Mouse (Mus musculus): Measurements from ENCODE around the gene Elf5. TPM values are rescaled to one million over a fixed set of nuclear protein-coding genes. Genes with fewer than 3 reads are reported as not detected.

Gene Elf5
- polyA plus RNA-seq, 1 experiment from 2014 or later = not detected

DNA sequence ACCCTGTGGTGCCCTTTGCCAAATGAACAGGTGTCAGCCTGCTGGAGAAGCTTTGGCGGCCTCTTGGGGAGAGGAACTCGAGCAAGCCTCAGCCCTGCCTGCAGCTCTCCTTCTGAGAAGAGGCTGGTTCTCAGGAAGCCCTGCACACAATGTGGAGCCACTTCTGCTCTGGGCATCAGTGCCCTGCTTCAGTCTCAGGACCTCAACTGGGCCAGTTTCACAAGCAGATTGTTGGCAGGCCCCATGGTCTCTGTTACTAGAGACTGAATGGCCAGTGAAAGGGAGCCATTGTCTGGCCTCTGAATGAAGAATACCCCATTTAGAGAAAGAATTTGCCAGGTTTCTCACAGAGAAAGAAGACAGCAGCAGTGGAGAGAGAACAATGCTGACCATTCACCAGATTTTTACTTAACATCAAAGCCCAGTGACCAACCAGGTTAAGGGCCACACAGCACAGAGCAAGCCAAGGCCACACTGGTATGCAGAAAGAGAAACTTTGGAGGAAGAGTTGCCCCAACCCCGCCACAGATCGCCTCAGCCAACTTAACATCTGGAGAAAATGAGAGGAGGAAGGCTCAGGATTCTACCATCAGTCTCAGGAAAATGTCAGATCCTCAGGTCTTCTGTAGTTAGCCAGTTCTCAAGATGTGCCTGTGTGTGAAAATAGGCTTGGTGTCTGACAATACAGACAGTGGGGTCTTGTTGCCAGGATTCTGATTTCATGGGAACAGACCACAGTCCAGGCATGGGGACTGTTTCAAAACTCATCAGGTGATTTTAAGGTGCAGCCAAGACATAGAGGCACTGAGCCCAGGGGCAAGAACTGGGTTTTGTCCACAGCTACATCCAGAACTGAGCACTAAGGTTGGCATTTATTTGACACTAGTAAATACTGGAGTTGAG is 21.2 kb upstream of the Elf5 start:
- no peak for DNase-seq
- H3K27me3 ChIP-seq (ENCODE audit: insufficient read depth, low read length) = no peaks in the 10 kb centered on the region
- no peak overlapping the region for H3K4me3 ChIP-seq (ENCODE audit: low read depth, low read length)
- H3K36me3 ChIP-seq (replicated peaks; ENCODE audit: insufficient read depth, low read length) = no peaks in the 10 kb centered on the region
- ATAC-seq = no peak
- H3K4me1 ChIP-seq (ENCODE audit: insufficient read depth) = no peaks in the 10 kb centered on the region
- no peak overlapping the region for H3K9ac ChIP-seq (replicated peaks)
- H3K27ac ChIP-seq (ENCODE audit: low read depth) = no peak overlapping the region
- peaks cover 3% of the 10 kb centered on the region; the same call in 1 of the 2 replicates for H3K9me3 ChIP-seq (ENCODE audit: low read length)
- H3K4me2 ChIP-seq (ENCODE audit: low read depth, low read length) = no peak overlapping the region
- no peak for TF ChIP-seq CTCF (IDR thresholded peaks at IDR 0.05; ENCODE audit: low read depth)
- no peak for TF ChIP-seq EP300 (IDR thresholded peaks at IDR 0.05; ENCODE audit: low read depth)
- 49% methylated on average over 4 of the region's 4 CpGs for WGBS (ENCODE audit: insufficient replicate concordance)

DNA sequence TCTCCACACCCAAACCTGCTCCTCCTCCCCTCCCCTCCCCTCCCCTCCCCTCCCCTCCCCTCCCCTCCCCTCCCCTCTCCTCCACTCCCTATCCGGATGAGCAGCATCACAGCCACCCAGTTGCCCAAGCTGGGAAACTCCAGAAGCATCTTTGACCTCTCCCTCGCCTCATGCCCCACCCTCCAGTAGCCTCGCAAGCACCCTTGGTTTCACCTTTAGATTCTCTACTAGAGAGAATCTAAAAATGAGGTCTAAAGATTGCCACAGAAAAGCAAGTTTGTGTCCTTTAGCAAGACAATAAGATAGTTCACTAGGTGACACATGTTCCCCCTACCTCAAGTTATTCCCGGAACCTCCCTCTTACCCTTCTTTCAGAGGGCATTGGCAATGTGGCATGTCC is 19.9 kb upstream of the Elf5 start:
- DNase-seq (no peak), ATAC-seq (no peak)
- Histone ChIP-seq H3K9me3 (ENCODE audit: low read length) (peaks cover 3% of the 10 kb centered on the region; the same call in 1 of the 2 replicates), H3K4me3 (ENCODE audit: low read depth, low read length) (no peak overlapping the region), H3K27ac (ENCODE audit: low read depth) (no peak overlapping the region), H3K36me3 (replicated peaks; ENCODE audit: insufficient read depth, low read length) (no peaks in the 10 kb centered on the region), H3K9ac (replicated peaks) (no peak overlapping the region), H3K4me1 (ENCODE audit: insufficient read depth) (no peaks in the 10 kb centered on the region), H3K27me3 (ENCODE audit: insufficient read depth, low read length) (no peaks in the 10 kb centered on the region), H3K4me2 (ENCODE audit: low read depth, low read length) (no peak overlapping the region)
- 83% methylated on average over 3 of the region's 4 CpGs for WGBS (ENCODE audit: insufficient replicate concordance)
- TF ChIP-seq CTCF (IDR thresholded peaks at IDR 0.05; ENCODE audit: low read depth) = no peak
- TF ChIP-seq EP300 (IDR thresholded peaks at IDR 0.05; ENCODE audit: low read depth) = no peak

- TF ChIP-seq CTCF (IDR thresholded peaks at IDR 0.05; ENCODE audit: low read depth) (no peak), EP300 (IDR thresholded peaks at IDR 0.05; ENCODE audit: low read depth) (no peak)
- Histone ChIP-seq H3K4me2 (ENCODE audit: low read depth, low read length) (no peak overlapping the region), H3K27me3 (ENCODE audit: insufficient read depth, low read length) (no peaks in the 10 kb centered on the region), H3K36me3 (replicated peaks; ENCODE audit: insufficient read depth, low read length) (no peaks in the 10 kb centered on the region), H3K4me1 (ENCODE audit: insufficient read depth) (no peaks in the 10 kb centered on the region), H3K9ac (replicated peaks) (no peak overlapping the region), H3K27ac (ENCODE audit: low read depth) (no peak overlapping the region), H3K9me3 (ENCODE audit: low read length) (peaks cover 3% of the 10 kb centered on the region; the same call in 1 of the 2 replicates), H3K4me3 (ENCODE audit: low read depth, low read length) (no peak overlapping the region)
- no peak for DNase-seq
- no peak for ATAC-seq
- WGBS (ENCODE audit: insufficient replicate concordance) = 79% methylated on average over 6 of the region's 6 CpGs
These were observed 13.4 kb upstream of the Elf5 start for GRCm38 (mm10) chr2:103398110-103398509.

DNA sequence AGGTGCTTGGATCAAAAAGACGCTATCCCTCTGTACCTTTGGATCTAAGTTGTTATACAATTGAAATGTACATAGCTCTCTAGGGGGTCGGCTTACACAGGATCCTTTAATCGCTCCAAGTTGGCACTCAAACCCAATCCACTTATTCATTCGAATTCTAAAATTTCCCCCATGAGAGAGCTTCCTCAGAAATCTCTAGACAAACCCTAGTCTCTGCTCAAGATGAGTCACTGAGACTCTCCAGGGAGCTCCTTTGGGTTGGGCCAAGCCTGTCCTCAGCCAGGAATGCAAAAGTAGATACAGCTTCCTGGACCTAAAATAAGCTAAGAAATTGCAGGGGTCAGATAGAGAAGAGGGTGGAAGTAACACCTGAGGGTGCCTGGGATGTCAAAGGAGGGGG is 10.8 kb upstream of the Elf5 start:
- Histone ChIP-seq H3K4me1 (ENCODE audit: insufficient read depth) (no peaks in the 10 kb centered on the region), H3K27me3 (ENCODE audit: insufficient read depth, low read length) (no peaks in the 10 kb centered on the region), H3K4me2 (ENCODE audit: low read depth, low read length) (no peak overlapping the region), H3K9ac (replicated peaks) (no peak overlapping the region), H3K9me3 (ENCODE audit: low read length) (no peaks in the 10 kb centered on the region), H3K36me3 (replicated peaks; ENCODE audit: insufficient read depth, low read length) (no peaks in the 10 kb centered on the region), H3K27ac (ENCODE audit: low read depth) (no peak overlapping the region), H3K4me3 (ENCODE audit: low read depth, low read length) (no peak overlapping the region)
- TF ChIP-seq CTCF (IDR thresholded peaks at IDR 0.05; ENCODE audit: low read depth) (no peak), EP300 (IDR thresholded peaks at IDR 0.05; ENCODE audit: low read depth) (no peak)
- ATAC-seq (no peak), DNase-seq (no peak)
- WGBS (ENCODE audit: insufficient replicate concordance) = 76% methylated on average over 4 of the region's 4 CpGs

DNA sequence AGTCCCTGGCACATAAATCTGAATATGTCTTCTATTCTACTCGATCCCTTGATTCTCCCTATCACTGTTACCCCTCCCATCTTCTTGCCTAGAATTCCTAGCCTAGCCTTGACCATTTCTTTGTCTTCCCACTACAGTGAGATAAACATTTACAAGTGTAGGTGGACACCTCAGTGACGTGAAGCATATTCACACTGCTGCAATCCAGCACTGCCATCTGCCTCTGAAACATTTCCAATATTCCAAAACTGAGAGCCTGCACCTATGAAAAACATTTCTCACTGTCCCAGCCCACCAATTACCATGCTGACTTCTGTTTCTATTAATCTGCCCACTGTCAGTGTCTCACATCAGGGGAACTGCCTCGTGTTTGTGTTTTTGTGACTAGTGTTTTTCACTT is 5.2 kb upstream of the Elf5 start:
- no peak for ATAC-seq
- DNase-seq = no peak
- Histone ChIP-seq H3K9me3 (ENCODE audit: low read length) (no peaks in the 10 kb centered on the region), H3K36me3 (replicated peaks; ENCODE audit: insufficient read depth, low read length) (no peaks in the 10 kb centered on the region), H3K4me2 (ENCODE audit: low read depth, low read length) (no peak overlapping the region), H3K4me3 (ENCODE audit: low read depth, low read length) (no peak overlapping the region), H3K9ac (replicated peaks) (no peak overlapping the region), H3K27me3 (ENCODE audit: insufficient read depth, low read length) (no peaks in the 10 kb centered on the region), H3K27ac (ENCODE audit: low read depth) (no peak overlapping the region), H3K4me1 (ENCODE audit: insufficient read depth) (no peaks in the 10 kb centered on the region)
- WGBS (ENCODE audit: insufficient replicate concordance) = 67% methylated on average over 3 of the region's 3 CpGs
- TF ChIP-seq EP300 (IDR thresholded peaks at IDR 0.05; ENCODE audit: low read depth) (no peak), CTCF (IDR thresholded peaks at IDR 0.05; ENCODE audit: low read depth) (no peak)

GRCm38 (mm10) chr2:103411816-103412215 is 328 bp downstream of the Elf5 start:
- ATAC-seq (no peak), DNase-seq (no peak)
- H3K4me1 ChIP-seq (ENCODE audit: insufficient read depth) = no peaks in the 10 kb centered on the region
- H3K4me3 ChIP-seq (ENCODE audit: low read depth, low read length) = no peak overlapping the region
- H3K9me3 ChIP-seq (ENCODE audit: low read length) = no peaks in the 10 kb centered on the region
- TF ChIP-seq EP300 (IDR thresholded peaks at IDR 0.05; ENCODE audit: low read depth) = no peak
- TF ChIP-seq CTCF (IDR thresholded peaks at IDR 0.05; ENCODE audit: low read depth) = no peak
- no peak overlapping the region for H3K9ac ChIP-seq (replicated peaks)
- H3K4me2 ChIP-seq (ENCODE audit: low read depth, low read length) = no peak overlapping the region
- WGBS (ENCODE audit: insufficient replicate concordance) = 85% methylated on average over 3 of the region's 3 CpGs
- no peak overlapping the region for H3K27ac ChIP-seq (ENCODE audit: low read depth)
- H3K36me3 ChIP-seq (replicated peaks; ENCODE audit: insufficient read depth, low read length) = no peaks in the 10 kb centered on the region
- no peaks in the 10 kb centered on the region for H3K27me3 ChIP-seq (ENCODE audit: insufficient read depth, low read length)

All from liver, postnatal 0 days (tissue).